Mouse (Mus musculus) erythroblast, embryonic 14.5 days (primary cell): ENCODE results near the gene Uqcr10.

Source experiments
- GATA1 ChIP-seq: IDR thresholded peaks from 2 replicates; pipeline ENCODE4 v1.6.1; 2012; ENCODE audit warnings: low read length, inconsistent platforms, mixed read lengths
- TAL1 ChIP-seq: IDR thresholded peaks from 3 replicates; pipeline ENCODE4 v1.6.1; 2012; ENCODE audit warnings: low read length, inconsistent platforms, mixed read lengths

- TF ChIP-seq GATA1 (no peak), TAL1 (no peak)
Observed at GRCm38 (mm10) chr11:4737682-4738081, 33.5 kb upstream of the Uqcr10 start.
